Mouse (Mus musculus) liver, adult 2 months (tissue): ENCODE measurements at regions not wholly inside any gene's neighbourhood (a gene's known extent, or its start where the extent isn't known, plus 50 kb on each side); places are given as distances from the start of the nearest gene placed in this dataset.

Experiments used
- DNase-seq: peaks from one replicate; pipeline ENCODE4 v3.0.0-alpha.2; 2011; ENCODE audit warnings: low read depth, low spot score; ENCODE audit errors: extremely low read depth
- H3K27ac ChIP-seq: fragments of 200-500 bp; replicated peaks from 2 replicates; pipeline ENCODE4 v1.5.1; 2012; ENCODE audit warnings: low read depth, mild to moderate bottlenecking, control low read depth, inconsistent platforms, low read length; ENCODE audit not compliant: insufficient read depth
- H3K27me3 ChIP-seq: fragments of 200-500 bp; 2 replicates; pipeline ENCODE4 v1.6.1; 2012; ENCODE audit warnings: mild to moderate bottlenecking, moderate library complexity, low read length, inconsistent platforms; ENCODE audit not compliant: control insufficient read depth, insufficient read depth
- H3K36me3 ChIP-seq: fragments of 200-500 bp; 2 replicates; pipeline ENCODE4 v1.6.1; 2012; ENCODE audit warnings: low read length, inconsistent platforms; ENCODE audit not compliant: control insufficient read depth, insufficient read depth
- H3K4me1 ChIP-seq: fragments of 200-500 bp; 2 replicates; pipeline ENCODE4 v1.6.1; 2011; ENCODE audit warnings: low read length; ENCODE audit not compliant: control insufficient read depth, insufficient read depth
- H3K4me3 ChIP-seq: fragments of 200-500 bp; 2 replicates; pipeline ENCODE4 v1.5.1; 2011; ENCODE audit warnings: low read depth, mild to moderate bottlenecking, control low read depth, low read length, moderate library complexity; ENCODE audit not compliant: insufficient read depth
- H3K79me2 ChIP-seq: fragments of 200-500 bp; 2 replicates; pipeline ENCODE4 v1.6.1; 2012; ENCODE audit warnings: inconsistent platforms, mild to moderate bottlenecking, low read length, moderate library complexity; ENCODE audit not compliant: control insufficient read depth, insufficient read depth
- H3K9ac ChIP-seq: fragments of 200-500 bp; 2 replicates; pipeline ENCODE4 v1.6.1; 2012; ENCODE audit warnings: low read depth, mild to moderate bottlenecking, control low read depth, inconsistent platforms, low read length
- CTCF ChIP-seq: fragments of 200-500 bp; IDR thresholded peaks from 2 replicates; pipeline ENCODE4 v1.5.1; 2011; ENCODE audit warnings: low read depth, low read length, control low read depth
- POLR2A ChIP-seq: fragments of 200-500 bp; IDR thresholded peaks from 2 replicates; pipeline ENCODE4 v1.6.1; 2011; ENCODE audit warnings: low read length, control low read depth; ENCODE audit not compliant: insufficient read depth; ENCODE audit errors: extremely low read depth
- WGBS: fragments of 180-500 bp; shearing (Covaris S2); methylation state at CpG from one replicate; pipeline ENCODE4 v1.1.7; 2018; 5-methylcytosine and 5-hydroxymethylcytosine counted together

DNA sequence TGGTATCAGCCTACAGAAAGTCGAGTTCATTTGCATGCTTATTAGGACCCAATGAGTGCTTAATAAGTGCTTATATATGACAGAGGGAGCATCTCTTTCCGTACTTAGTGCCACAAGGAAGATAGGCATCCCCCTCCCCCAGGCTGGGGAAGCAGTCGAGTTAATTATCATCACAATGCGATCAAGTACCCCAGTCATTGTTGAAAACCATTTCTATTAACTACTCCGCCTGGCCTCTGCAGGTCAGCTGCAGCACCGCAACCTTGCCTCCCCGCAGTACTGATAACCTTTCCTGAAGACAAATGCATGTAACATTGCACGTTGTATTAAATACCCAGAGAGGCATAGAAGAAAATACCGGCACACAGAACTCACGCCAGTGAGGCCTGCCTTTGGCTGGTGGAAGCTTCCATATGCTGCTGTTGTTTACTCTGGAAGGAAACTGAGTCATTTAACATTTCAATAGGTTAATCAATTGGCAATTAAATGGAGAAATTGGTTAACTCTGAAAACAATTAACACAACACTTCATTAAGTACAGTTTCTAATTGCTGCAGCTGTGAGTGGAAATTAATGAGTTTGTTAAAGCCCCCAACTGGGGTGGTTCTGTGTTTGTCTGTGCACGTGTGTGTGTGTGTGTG is 80.6 kb upstream of the Otx2 start:
- peaks cover 2% of the 10 kb centered on the region; the same call in 1 of the 2 replicates for H3K27me3 ChIP-seq
- H3K27ac ChIP-seq, result no peak overlapping the region
- no peak overlapping the region for H3K9ac ChIP-seq
- no peak for DNase-seq
- no peak overlapping the region for H3K4me3 ChIP-seq
- TF ChIP-seq POLR2A (no peak), CTCF (no peak)
- WGBS, result 52% methylated on average over 11 of the region's 11 CpGs
- H3K4me1 ChIP-seq, result no peaks in the 10 kb centered on the region
- no peaks in the 10 kb centered on the region for H3K36me3 ChIP-seq
- no peaks in the 10 kb centered on the region for H3K79me2 ChIP-seq

DNA sequence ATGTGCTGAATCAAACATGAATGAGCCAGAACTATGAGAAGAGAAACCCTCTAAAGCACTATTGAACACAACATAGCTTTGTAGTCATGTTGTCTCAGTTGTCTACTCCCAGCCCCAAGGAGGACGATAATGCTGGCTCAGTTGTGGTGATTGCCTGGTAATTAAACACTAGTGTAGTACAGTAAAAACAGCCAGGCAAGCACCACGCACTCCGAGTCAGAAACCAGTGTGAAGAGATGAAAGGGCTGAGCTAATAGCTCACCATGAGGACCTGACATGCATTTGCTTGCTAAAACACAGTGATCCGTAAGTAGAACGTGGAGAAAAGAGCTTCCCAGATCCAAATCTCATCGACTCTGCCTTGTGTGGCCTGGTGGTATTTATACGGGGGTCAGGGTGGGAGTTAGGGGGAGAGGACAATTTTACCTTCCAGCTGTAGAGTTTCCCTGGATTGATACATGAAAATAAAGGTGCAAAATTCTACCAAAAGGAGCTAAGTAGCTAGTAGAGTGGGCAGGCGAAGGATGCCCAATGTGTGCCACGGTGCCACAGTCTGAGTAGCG is 80.0 kb upstream of the Otx2 start:
- peaks cover 2% of the 10 kb centered on the region; the same call in 1 of the 2 replicates for H3K27me3 ChIP-seq
- no peaks in the 10 kb centered on the region for H3K79me2 ChIP-seq
- no peak overlapping the region for H3K9ac ChIP-seq
- no peak overlapping the region for H3K27ac ChIP-seq
- DNase-seq, result no peak
- H3K4me3 ChIP-seq, result no peak overlapping the region
- H3K36me3 ChIP-seq, result no peaks in the 10 kb centered on the region
- WGBS, result 58% methylated on average over 10 of the region's 10 CpGs
- H3K4me1 ChIP-seq, result no peaks in the 10 kb centered on the region
- TF ChIP-seq POLR2A, result no peak
- TF ChIP-seq CTCF, result no peak

DNA sequence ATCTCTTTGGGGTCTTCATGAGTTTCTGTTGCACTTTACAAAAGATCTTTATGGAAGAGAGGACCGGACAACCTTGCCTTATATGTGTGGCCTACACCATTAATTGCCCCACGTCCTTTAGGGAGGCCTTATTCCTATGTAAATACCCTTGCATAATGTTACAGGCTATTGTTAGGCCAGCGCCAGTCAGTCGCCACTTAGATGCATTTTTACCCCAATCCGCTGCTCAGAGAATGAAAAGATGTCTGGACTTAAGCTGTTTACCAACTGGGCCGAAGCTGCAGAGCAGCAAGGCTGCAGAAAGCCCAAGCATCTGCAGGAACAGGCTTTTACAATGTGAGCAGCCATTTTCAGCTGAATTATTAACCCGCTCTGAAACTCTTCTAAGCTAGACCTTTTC is 79.5 kb upstream of the Otx2 start:
- Histone ChIP-seq H3K9ac (no peak overlapping the region), H3K79me2 (no peaks in the 10 kb centered on the region), H3K4me3 (no peak overlapping the region), H3K36me3 (no peaks in the 10 kb centered on the region), H3K27me3 (peaks cover 2% of the 10 kb centered on the region; the same call in 1 of the 2 replicates), H3K27ac (no peak overlapping the region), H3K4me1 (no peaks in the 10 kb centered on the region)
- DNase-seq, result no peak
- WGBS, result 75% methylated on average over 7 of the region's 7 CpGs
- no peak for TF ChIP-seq POLR2A
- no peak for TF ChIP-seq CTCF

DNA sequence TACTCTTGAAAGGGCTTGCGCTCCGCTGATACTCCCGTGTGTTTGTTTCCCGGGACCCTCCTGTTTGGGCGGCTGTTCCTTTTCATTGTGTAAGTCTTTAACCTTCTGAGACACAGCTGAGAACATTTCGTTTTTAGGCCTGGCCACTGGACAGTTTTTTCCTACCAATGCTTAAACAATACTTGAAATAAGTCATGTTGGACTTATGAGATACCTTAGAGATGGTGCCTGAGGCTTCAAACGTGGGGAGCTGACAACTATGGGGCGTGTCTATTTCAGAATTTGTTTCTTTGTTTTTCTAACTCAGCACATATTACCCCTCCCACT is 78.9 kb upstream of the Otx2 start:
- H3K9ac ChIP-seq, result no peak overlapping the region
- H3K36me3 ChIP-seq, result no peaks in the 10 kb centered on the region
- H3K27ac ChIP-seq, result no peak overlapping the region
- H3K4me1 ChIP-seq, result no peaks in the 10 kb centered on the region
- TF ChIP-seq CTCF (no peak), POLR2A (no peak)
- 53% methylated on average over 8 of the region's 8 CpGs for WGBS
- DNase-seq, result no peak
- no peak overlapping the region for H3K4me3 ChIP-seq
- H3K79me2 ChIP-seq, result no peaks in the 10 kb centered on the region
- peaks cover 2% of the 10 kb centered on the region; the same call in 1 of the 2 replicates for H3K27me3 ChIP-seq

DNA sequence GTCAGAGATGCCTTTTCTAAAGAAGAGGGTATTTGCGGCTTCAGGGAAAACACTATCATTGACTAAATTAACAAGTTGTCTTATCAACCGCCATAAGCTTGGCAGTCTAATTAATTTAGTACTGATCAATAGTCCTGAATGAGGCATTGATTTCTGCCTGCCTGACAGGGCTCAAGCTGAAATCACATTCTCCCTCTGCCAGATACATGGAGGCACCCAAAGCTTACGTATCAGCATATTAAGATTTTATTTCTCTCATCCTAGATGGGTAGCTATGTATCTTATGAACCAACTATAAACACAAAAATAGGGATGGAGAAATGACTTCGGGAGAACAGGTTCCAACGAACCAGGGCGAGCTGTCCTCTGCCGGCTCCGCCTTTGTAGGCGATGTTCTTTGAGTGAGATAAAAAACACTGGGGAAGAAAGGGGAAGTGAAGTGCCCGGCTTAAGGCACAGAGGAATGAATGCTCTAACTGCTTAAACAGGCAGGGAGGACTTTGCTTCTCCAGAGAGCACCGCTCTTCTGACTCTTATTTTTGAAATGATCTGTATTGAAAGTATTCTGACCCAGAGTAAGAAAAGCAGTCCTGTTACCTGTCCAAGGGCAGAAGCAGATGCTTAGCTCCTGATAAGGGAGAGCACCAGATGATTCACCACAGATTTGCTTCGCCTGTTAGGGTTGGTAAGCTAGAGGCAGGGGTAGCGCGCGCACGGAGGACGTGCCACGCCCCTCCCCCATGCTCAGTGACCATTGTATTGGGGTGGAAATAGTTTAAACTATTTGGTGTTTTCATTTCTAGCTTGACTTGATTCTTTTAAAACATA is 78.3 kb upstream of the Otx2 start:
- DNase-seq, result no peak
- Histone ChIP-seq H3K27ac (no peak overlapping the region), H3K36me3 (no peaks in the 10 kb centered on the region), H3K4me1 (no peaks in the 10 kb centered on the region), H3K4me3 (no peak overlapping the region), H3K9ac (no peak overlapping the region), H3K27me3 (peaks cover 2% of the 10 kb centered on the region; the same call in 1 of the 2 replicates), H3K79me2 (no peaks in the 10 kb centered on the region)
- TF ChIP-seq POLR2A, result no peak
- TF ChIP-seq CTCF, result no peak
- WGBS, result 22% methylated on average over 18 of the region's 18 CpGs
